Mouse (Mus musculus) layer of hippocampus, adult 18-20 months (tissue): Measurements from ENCODE around the gene Grid1. TPM values are rescaled to one million over a fixed set of nuclear protein-coding genes. Genes with fewer than 3 reads are reported as not detected.

Source experiments
- DNase-seq, 2 experiments: peaks; one replicate each; pipeline ENCODE4 v3.0.0; 2022; ENCODE audit warnings: low spot score in 2 of 2
- total RNA-seq, 2 experiments: library from RNA; stranded (reverse); gene quantifications; 2 replicates each; pipeline ENCODE4 v1.2.3; 2021

The Grid1 gene
- total RNA-seq, 2 experiments from 2014 or later: 51.1 to 53.0 TPM

GRCm38 (mm10) chr14:35103639-35104210 is 283.8 kb downstream of the Grid1 start:
- no peak for DNase-seq

GRCm38 (mm10) chr14:35107596-35107995 is 287.7 kb downstream of the Grid1 start:
- DNase-seq: no peak

- peak in 1 of 2 experiments; percentile 68 for DNase-seq
These were observed 291.0 kb downstream of the Grid1 start for GRCm38 (mm10) chr14:35110928-35111327.

DNA sequence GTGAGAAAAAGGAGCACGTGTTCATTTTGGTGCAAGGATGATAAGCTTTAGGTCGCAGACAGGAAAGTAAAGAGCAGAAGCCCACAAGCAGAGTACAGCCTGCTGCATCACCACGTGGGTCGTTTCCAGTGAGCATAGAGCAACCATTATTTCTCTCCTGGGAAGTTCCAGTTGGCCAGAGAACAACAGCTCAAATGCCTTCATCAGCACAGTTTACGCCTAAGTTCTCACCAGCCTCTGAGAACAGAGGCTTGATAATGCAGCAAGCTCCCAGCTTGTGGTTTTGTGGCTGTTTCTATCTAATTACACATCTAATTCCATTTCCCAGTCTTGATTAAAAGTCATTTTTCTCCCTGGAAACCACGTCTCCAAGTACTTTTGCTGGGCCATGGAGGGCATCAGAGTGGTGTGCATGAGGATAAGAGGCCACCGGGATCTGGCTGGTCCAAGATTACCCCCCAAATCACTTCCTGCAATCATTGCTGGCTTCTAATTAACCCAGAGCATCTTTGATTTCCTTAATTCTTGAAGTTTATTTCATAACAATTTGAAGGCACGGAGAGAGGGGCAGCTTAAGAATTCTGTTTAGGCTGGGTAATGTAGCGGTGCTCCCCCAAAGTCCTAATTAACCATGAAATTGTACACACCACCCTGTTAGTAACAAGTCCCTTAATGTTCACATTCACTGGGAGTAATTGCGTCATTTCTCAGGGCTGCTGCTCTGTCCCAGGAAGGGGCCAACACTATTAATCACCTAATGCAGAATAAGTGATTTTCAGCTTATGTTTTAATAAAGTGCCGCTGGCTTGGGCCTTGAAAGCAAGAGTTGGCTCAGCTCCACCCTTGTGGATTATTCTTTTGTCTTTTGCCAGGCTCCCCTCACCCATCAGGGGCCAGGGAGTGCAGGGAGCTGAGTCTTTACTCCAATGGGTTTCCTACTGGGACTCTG is 292.7 kb downstream of the Grid1 start:
- peak in 1 of 2 experiments; percentile 53 for DNase-seq

DNA sequence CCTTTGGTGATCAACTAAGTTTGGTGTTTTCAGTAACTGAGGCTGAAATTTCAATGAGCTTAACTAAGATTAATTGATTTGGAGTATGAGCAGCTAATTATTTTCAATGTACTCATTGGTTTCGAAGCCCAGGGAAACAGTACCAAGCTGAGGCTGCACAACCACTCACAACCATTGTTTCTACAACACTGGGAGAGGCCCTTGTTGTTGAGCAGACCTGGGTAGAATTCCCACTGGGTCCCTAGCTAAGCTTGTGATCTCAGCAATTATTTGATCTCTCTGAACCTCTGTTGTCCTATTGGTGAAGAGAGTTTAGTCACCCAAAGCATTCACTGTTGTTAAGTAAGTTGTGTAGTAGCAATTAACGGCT is 293.4 kb downstream of the Grid1 start:
- no peak for DNase-seq

- DNase-seq: no peak
These were observed 296.0 kb downstream of the Grid1 start for GRCm38 (mm10) chr14:35115913-35116312.

- DNase-seq: no peak
These were observed 300.2 kb downstream of the Grid1 start for GRCm38 (mm10) chr14:35120089-35120488.

DNA sequence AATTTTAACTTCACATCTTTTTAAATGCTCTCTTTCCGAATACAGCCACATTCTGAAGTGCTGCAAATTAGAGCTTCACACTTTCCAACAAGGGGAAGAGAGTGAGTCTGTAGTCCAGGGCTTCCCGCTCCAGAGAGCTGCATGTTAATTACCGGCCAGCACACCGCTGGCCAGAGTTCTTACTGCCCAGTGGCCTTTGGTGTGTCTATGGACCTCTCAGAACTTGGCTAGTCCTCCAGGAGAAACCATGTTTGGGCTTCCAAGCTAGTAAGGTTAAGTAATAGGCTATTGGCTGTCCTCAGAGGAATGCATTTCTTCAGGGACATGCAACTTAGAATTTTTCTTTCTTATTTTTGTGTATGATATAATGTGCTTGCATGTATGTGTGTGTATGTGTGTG is 301.0 kb downstream of the Grid1 start:
- DNase-seq: no peak

DNA sequence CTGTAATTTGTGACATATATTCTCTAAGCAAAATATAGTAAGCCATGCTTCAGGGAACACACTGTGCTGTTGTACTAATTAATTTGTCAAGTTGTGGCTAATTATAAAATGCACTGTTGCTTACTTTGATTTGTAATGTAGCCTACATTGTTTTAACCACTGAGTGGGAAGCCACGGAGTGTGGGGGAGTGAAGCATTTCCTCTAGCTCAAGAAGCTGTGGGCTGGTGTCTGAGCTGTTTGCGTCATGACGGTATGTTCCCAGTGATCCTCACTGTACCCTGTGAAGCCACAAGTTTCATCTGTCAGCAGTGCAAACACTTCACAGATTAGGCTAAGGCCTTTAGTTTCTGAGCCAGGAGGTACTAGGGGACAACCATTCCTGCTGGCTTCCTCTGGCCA is 302.2 kb downstream of the Grid1 start:
- peak in 1 of 2 experiments; percentile 72 for DNase-seq

GRCm38 (mm10) chr14:35123260-35123875 is 303.5 kb downstream of the Grid1 start:
- DNase-seq: no peak

DNA sequence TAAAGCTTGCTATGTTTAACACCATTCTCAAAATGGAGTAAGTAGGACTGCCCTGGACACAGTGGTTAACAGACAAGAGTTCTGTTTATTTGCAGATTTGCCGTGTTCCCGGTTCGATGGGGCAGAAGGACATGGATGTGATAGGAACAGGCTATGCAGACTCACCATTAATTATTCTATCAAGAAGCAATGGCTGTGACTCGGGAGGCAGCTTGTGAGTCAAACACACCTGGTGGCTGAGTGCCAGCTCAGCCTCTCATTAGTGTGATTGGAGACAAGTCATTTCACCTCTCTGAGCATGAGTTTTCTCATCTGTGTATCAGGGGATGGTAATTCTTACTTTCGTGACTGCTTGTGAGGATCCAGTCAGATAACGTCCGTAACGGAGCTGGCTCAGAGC is 307.7 kb downstream of the Grid1 start:
- DNase-seq: no peak

DNA sequence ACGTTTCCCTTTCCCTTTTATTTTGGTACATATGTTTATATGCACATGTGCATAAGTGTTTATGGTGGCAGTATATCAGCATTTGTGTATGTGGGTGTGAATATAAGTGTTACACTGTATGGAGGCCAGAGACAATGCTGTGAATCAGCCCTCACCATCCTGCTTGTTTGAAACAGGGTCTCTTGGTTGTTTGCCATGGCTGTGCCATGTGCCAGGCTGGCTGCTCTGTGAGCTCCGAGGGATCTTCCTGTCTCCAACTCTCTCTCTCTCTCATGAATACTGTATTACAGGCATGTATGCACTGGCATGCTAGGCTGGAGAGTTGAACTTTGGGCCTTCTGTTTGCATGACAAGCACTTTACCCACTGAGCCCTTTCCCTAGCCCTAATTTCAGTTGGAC is 315.1 kb downstream of the Grid1 start:
- DNase-seq: no peak

DNA sequence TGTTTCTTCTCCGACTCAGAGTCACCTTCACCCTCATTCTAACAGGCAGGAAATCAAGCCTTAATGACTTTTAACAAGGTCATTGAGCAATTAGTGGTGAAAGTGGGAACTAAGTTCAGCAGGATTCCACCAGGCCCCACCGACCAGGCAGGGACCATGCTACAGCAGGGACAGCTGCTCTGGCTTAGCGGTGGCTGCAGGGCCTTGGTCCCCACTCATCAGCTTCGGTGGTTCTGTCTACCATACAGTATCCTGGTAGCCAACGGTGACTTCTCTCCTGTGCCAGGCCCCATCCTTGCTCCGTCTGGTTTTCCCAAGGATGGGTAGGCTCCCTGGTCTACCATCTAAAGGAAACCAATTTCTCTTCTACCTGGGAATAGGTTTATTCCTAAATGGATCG is 318.2 kb downstream of the Grid1 start:
- DNase-seq: no peak

DNA sequence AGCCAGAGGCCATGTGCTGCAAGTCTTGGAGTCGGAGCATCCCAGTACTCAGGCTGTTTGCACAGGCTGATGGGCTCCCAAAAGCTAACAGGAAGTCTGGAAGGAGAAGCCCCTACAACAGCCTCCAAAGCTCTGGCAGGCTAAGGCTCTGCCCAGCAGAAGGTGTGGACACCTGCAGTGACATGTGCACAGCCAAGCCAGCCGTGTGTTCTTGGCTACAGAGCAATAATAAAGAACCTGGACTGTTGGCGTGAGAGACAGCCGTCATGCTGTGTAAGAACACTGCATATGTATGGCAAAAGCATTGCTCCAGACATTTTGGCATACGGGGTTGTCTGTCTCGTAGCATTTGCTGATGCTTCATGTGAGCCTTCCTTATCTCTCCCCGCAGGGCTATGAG is 319.9 kb downstream of the Grid1 start:
- no peak for DNase-seq

GRCm38 (mm10) chr14:35152450-35152849 is 332.5 kb downstream of the Grid1 start:
- DNase-seq: no peak

- DNase-seq: peak in 1 of 2 experiments; percentile 49
These were observed 333.9 kb downstream of the Grid1 start for GRCm38 (mm10) chr14:35153701-35154277.

DNA sequence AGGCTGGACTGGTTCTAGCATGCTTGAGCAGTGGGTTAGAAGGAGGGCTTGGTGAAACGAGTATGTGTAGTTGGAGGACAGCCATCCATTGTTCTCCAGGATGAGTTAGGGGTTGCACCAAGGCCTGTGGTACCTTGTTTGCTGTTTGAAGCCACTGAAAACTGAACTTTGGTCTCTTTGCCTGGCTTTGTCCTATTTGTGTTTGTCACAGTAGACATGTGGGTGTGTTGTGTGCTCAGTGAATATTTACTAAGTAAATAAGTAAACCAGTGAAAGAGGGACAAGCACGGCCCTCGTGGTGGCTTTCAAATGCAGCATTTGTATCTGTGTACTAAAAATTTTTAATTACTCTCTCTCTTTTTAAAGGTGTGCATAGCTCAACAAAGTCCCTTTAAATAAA is 334.5 kb downstream of the Grid1 start:
- DNase-seq: no peak

DNA sequence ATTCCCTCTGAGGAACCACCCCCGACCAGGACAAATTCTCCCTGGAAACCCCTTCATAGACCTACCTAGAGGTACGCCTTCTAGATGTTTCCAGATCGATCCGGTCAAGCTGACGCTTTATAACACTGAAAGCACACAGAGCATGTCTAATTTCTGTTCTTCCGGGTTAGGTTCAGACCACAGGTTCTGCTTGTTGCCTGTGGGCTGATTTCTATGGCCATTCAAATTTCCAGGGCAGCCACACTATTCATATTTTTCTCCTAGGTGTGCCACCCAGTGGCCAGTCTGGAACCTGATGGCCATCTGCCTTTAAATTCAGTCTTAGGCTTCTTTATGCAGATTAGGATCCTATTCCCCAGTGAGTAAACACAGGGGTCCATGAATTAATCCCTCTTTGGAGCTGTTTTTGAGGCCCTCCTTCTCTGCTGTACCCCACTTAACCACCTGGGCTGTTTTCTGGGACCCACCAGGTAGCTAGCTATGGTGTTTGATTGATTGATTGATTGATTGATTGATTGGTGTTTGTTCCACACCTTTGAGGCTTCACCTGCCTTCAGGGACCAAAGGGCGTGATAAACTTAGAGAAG is 337.3 kb downstream of the Grid1 start:
- no peak for DNase-seq

DNA sequence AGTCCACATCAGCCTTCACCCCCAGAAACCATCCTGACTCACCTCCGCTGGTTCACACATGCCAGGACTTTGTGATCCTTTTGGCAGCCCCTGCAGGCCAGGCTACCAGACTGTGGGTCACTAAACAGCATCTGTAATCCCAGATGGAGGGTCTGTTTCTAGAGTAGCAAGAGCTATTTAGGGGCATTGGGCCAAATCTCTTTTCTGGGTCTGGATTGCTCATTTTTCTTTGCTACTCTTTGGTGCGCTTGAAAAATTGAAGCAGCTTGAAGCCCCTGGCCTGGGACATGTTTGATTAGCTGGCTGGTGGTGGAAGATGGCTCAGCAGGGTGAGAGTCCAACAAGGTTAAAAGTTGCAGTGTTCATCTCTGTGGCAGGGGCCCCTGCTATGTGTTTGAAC is 339.4 kb downstream of the Grid1 start:
- no peak for DNase-seq

DNA sequence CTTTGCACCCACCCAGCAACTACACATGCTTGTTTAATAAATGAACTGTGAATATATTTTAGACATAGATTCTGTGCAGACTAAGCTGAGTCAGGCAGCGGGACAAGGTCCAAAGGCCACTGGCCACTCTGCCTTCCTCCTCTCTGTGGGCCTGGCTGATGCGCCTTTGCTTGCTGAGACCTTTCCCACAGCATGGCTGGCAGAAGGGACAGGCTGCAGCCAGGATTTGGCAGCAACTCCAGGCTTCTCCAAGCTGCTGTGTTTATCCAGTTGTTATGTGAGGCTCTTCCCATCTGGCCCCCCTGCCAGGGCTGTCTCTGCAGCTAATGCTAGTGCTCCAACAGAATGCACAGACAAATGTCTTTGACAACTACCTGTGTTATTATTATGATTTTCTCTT is 347.5 kb downstream of the Grid1 start:
- no peak for DNase-seq

DNA sequence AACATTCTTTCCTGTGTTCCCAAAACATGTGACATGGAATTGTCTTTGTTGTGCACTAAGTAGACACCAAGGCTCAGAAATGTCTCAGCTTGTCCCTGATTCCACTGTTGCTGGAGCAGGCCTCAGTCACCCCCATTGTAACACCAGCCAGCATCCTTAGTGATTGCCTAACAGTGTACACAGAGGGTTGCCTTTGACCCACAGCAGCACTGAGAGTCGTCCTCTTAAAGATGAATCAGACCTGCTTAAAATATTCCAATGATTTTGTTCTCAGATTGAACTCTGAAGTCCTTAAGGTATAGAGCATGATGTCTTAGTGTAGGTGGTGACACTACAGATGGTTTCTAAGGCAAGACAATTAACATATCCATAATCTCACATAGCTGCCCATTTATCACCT is 354.0 kb downstream of the Grid1 start:
- no peak for DNase-seq

- DNase-seq: no peak
These were observed 356.1 kb downstream of the Grid1 start for GRCm38 (mm10) chr14:35176021-35176420.
